ENCODE assay signal across 26 mouse cellular contexts in genomic region chr5:24593928-24594327, GRCm38 (mm10). TPM values are rescaled to one million over a fixed set of nuclear protein-coding genes. Genes with fewer than 3 reads are reported as not detected.
DNase-seq lines count a peak whose midpoint lies in the region; ATAC-seq and TF ChIP-seq lines count a peak whose summit lies in the region.
"Had no signal": no experiment of that assay in that cellular context is flagged by ENCODE, and none has a peak within 500 bp of the region (broad histone marks: within the 10 kb centered on the region; RNA-seq: fewer than 3 reads in every experiment).

No protein-coding gene starts in this region.

- no peaks in the 10 kb centered on the region for H3K9me3 ChIP-seq in midbrain, embryonic 11.5 days (ENCODE audit: control insufficient read depth, low read length)
- no peaks in the 10 kb centered on the region for H3K9me3 ChIP-seq in midbrain, embryonic 14.5 days (ENCODE audit: control insufficient read depth, low read length)
- H3K9me3 ChIP-seq in E14TG2a.4 (ENCODE audit: low read length): no peaks in the 10 kb centered on the region
- H3K9me3 ChIP-seq: embryonic facial prominence, embryonic 13.5 days; embryonic facial prominence, embryonic 15.5 days; forebrain, embryonic 10.5 days; forebrain, embryonic 12.5 days; G1E had no signal

- no peak overlapping the region for H3K4me3 ChIP-seq in midbrain, embryonic 11.5 days (ENCODE audit: low read depth, low read length)
- no peak overlapping the region for H3K4me3 ChIP-seq in midbrain, embryonic 14.5 days (replicated peaks; ENCODE audit: low read depth, low read length)
- H3K4me3 ChIP-seq in E14TG2a.4 (replicated peaks; ENCODE audit: low read length): 0 out of 2 replicates have a peak overlapping the region, but pooled peaks have one; percentile 10
- H3K4me3 ChIP-seq in cortical plate, adult 2 months (ENCODE audit: insufficient read depth, low read length): no peak overlapping the region
- H3K4me3 ChIP-seq: embryonic facial prominence, embryonic 13.5 days; embryonic facial prominence, embryonic 15.5 days; erythroblast, embryonic 14.5 days; forebrain, embryonic 10.5 days; forebrain, embryonic 12.5 days had no signal

- ATAC-seq in midbrain, embryonic 11.5 days (ENCODE audit: low FRiP score): no peak
- ATAC-seq in midbrain, embryonic 14.5 days (ENCODE audit: low FRiP score, low TSS enrichment): no peak
- ATAC-seq: activated CD4-positive, CD25-positive, alpha-beta regulatory T cell, adult 4 months; forebrain, embryonic 14.5 days; forebrain, embryonic 16.5 days; Patski had no signal

- H3K27ac ChIP-seq in midbrain, embryonic 11.5 days (ENCODE audit: low read depth, low read length): no peak overlapping the region
- H3K27ac ChIP-seq in midbrain, embryonic 14.5 days (replicated peaks; ENCODE audit: low read depth, low read length): no peak overlapping the region
- no peak overlapping the region for H3K27ac ChIP-seq in cortical plate, adult 2 months (ENCODE audit: insufficient read depth, low read length)
- H3K27ac ChIP-seq: embryonic facial prominence, embryonic 13.5 days; embryonic facial prominence, embryonic 15.5 days; forebrain, embryonic 12.5 days had no signal

- peaks cover 44% of the 10 kb centered on the region for H3K4me1 ChIP-seq in midbrain, embryonic 11.5 days (ENCODE audit: control insufficient read depth, insufficient read depth, low read length)
- H3K4me1 ChIP-seq in midbrain, embryonic 14.5 days (ENCODE audit: control insufficient read depth, insufficient read depth, low read length): peaks cover 35% of the 10 kb centered on the region
- peaks cover 77% of the 10 kb centered on the region for H3K4me1 ChIP-seq in E14TG2a.4 (replicated peaks; ENCODE audit: low read depth, low read length)
- peaks cover 14% of the 10 kb centered on the region for H3K4me1 ChIP-seq in cortical plate, adult 2 months (ENCODE audit: control insufficient read depth, insufficient read depth, low read length)

- H3K9ac ChIP-seq in midbrain, embryonic 11.5 days (ENCODE audit: low read length): no peak overlapping the region
- H3K9ac ChIP-seq in midbrain, embryonic 14.5 days (replicated peaks; ENCODE audit: low read length): no peak overlapping the region
- H3K9ac ChIP-seq: embryonic facial prominence, embryonic 13.5 days; embryonic facial prominence, embryonic 15.5 days; forebrain, embryonic 12.5 days had no signal

- intact Hi-C loops in heart, postnatal 25 days (cut with DNase I): no loop called here

- peaks cover 20% of the 10 kb centered on the region for H3K36me3 ChIP-seq in midbrain, embryonic 11.5 days (ENCODE audit: control insufficient read depth, insufficient read depth, low read length)
- H3K36me3 ChIP-seq in midbrain, embryonic 14.5 days (ENCODE audit: control insufficient read depth, insufficient read depth, low read length): peaks cover 63% of the 10 kb centered on the region
- H3K36me3 ChIP-seq in E14TG2a.4 (ENCODE audit: insufficient read depth, low read length): peaks cover 42% of the 10 kb centered on the region

- H3K4me2 ChIP-seq in midbrain, embryonic 11.5 days: no peak overlapping the region
- H3K4me2 ChIP-seq in midbrain, embryonic 14.5 days (ENCODE audit: low read length): no peak overlapping the region
- H3K4me2 ChIP-seq: embryonic facial prominence, embryonic 13.5 days; embryonic facial prominence, embryonic 15.5 days; forebrain, embryonic 12.5 days had no signal

- WGBS in midbrain, embryonic 11.5 days: 77% methylated on average over 10 of the region's 10 CpGs
- 72% methylated on average over 10 of the region's 10 CpGs for WGBS in midbrain, embryonic 14.5 days

- TF ChIP-seq CTCF in E14TG2a.4 (conservative IDR thresholded peaks at IDR 0.05; ENCODE audit: low read length): no peak
- no peak for TF ChIP-seq CTCF in cortical plate, adult 2 months (IDR thresholded peaks at IDR 0.05; ENCODE audit: extremely low read depth, insufficient read depth, low read length)

- TF ChIP-seq POLR2A in cortical plate, adult 2 months (IDR thresholded peaks at IDR 0.05; ENCODE audit: extremely low read depth, insufficient read depth, low read length): peak; percentile 15; the same call in 1 of the 2 replicates

- peak; percentile 89 for DNase-seq in heart, adult 11 months
- DNase-seq in heart, postnatal 25 days (ENCODE audit: low spot score): no peak
- DNase-seq in midbrain, embryonic 11.5 days (ENCODE audit: low spot score, missing footprints): peak; percentile 69
- DNase-seq in midbrain, embryonic 14.5 days: no peak
- DNase-seq in layer of hippocampus, adult 9-10 months (ENCODE audit: low spot score): no peak
- DNase-seq: adrenal gland, adult 8-10 months; adrenal gland, postnatal 14 days; adrenal gland, postnatal 36 days; cerebellum, adult 18-20 months; cerebellum, adult 8-10 months; embryo, embryonic 11 days had no signal

- H3K27me3 ChIP-seq in midbrain, embryonic 11.5 days (ENCODE audit: control insufficient read depth, insufficient read depth, low read length): no peaks in the 10 kb centered on the region
- no peaks in the 10 kb centered on the region for H3K27me3 ChIP-seq in midbrain, embryonic 14.5 days (ENCODE audit: control insufficient read depth, insufficient read depth, low read length)
- peaks cover 31% of the 10 kb centered on the region for H3K27me3 ChIP-seq in E14TG2a.4 (ENCODE audit: insufficient read depth, low read length)
- H3K27me3 ChIP-seq: embryonic facial prominence, embryonic 15.5 days; Patski had no signal

RNA-seq across cellular contexts. Expression of gene Chpf2, which starts 7.4 kb away (rescaled TPM):
- total RNA-seq in heart, postnatal 25 days (2021): 1 to 10 TPM; 7.8 to 9.7 TPM
- 7.2 and 9.6 TPM in 2 replicates for polyA plus RNA-seq in midbrain, embryonic 11.5 days (2014; fragmentation: Nextera tagmentation; extraction: Ambion mirVana)
- polyA plus RNA-seq in midbrain, embryonic 14.5 days (2014; fragmentation: Nextera tagmentation; extraction: Ambion mirVana): 12.4 and 19.4 TPM in 2 replicates
- 55.1 and 62.2 TPM in 2 replicates for polyA plus RNA-seq in cortical plate, adult 2 months (2012; rRNA removed)

RNA-seq across cellular contexts. Expression of gene Abcf2, which starts 16.7 kb away (rescaled TPM):
- 10 to 100 TPM; 48.0 to 53.2 TPM for total RNA-seq in heart, postnatal 25 days (2021)
- 143 and 147 TPM in 2 replicates for polyA plus RNA-seq in midbrain, embryonic 11.5 days (2014; fragmentation: Nextera tagmentation; extraction: Ambion mirVana)
- polyA plus RNA-seq in midbrain, embryonic 14.5 days (2014; fragmentation: Nextera tagmentation; extraction: Ambion mirVana): 79.3 and 88.1 TPM in 2 replicates
- polyA plus RNA-seq in cortical plate, adult 2 months (2012; rRNA removed): 83.6 and 87.1 TPM in 2 replicates

RNA-seq across cellular contexts. Expression of gene Smarcd3, which starts 30.3 kb away (rescaled TPM):
- total RNA-seq in heart, postnatal 25 days (2021): 10 to 100 TPM; 69.0 to 69.3 TPM
- polyA plus RNA-seq in midbrain, embryonic 11.5 days (2014; fragmentation: Nextera tagmentation; extraction: Ambion mirVana): 56.8 and 60.2 TPM in 2 replicates
- 158 and 199 TPM in 2 replicates for polyA plus RNA-seq in midbrain, embryonic 14.5 days (2014; fragmentation: Nextera tagmentation; extraction: Ambion mirVana)
- polyA plus RNA-seq in cortical plate, adult 2 months (2012; rRNA removed): 97.8 and 97.9 TPM in 2 replicates
- polyA plus RNA-seq: erythroblast, embryonic 14.5 days; G1E had no signal

RNA-seq across cellular contexts. Expression of gene 4931409K22Rik, which starts 37.3 kb away (rescaled TPM):
- not detected for total RNA-seq in heart, postnatal 25 days (2021)
- not detected in 2 replicates for polyA plus RNA-seq in midbrain, embryonic 11.5 days (2014; fragmentation: Nextera tagmentation; extraction: Ambion mirVana)
- not detected in 2 replicates for polyA plus RNA-seq in midbrain, embryonic 14.5 days (2014; fragmentation: Nextera tagmentation; extraction: Ambion mirVana)
- 0.04 and 0.11 TPM in 2 replicates for polyA plus RNA-seq in cortical plate, adult 2 months (2012; rRNA removed)
- total RNA-seq: adrenal gland, adult 18-20 months; adrenal gland, adult 8-10 months; adrenal gland, postnatal 14 days; adrenal gland, postnatal 36 days; G1E had no signal
- polyA plus RNA-seq: C2C12; embryonic facial prominence, embryonic 11.5 days; erythroblast, embryonic 14.5 days; G1E; Patski had no signal

RNA-seq across cellular contexts. Expression of gene Asb10, which starts 53.1 kb away (rescaled TPM):
- 10 to 100 TPM; 85.1 to 85.9 TPM for total RNA-seq in heart, postnatal 25 days (2021)
- polyA plus RNA-seq in midbrain, embryonic 11.5 days (2014; fragmentation: Nextera tagmentation; extraction: Ambion mirVana): 0.25 TPM in 2 replicates
- polyA plus RNA-seq in midbrain, embryonic 14.5 days (2014; fragmentation: Nextera tagmentation; extraction: Ambion mirVana): 0.09 and 0.12 TPM in 2 replicates
- polyA plus RNA-seq in cortical plate, adult 2 months (2012; rRNA removed): 0.40 and 0.42 TPM in 2 replicates
- total RNA-seq: G1E had no signal
- polyA plus RNA-seq: activated CD4-positive, CD25-positive, alpha-beta regulatory T cell, adult 4 months; C2C12; erythroblast, embryonic 14.5 days; G1E; Patski had no signal

Comparison
In these comparisons a context has a peak if more than half of its experiments do, and no peak if none do; other contexts are left out.
1. DNase-seq: peak in heart, adult 11 months (single experiment) and midbrain, embryonic 11.5 days (single experiment); none in heart, postnatal 25 days (single experiment), midbrain, embryonic 14.5 days (single experiment) and layer of hippocampus, adult 9-10 months (single experiment).